Mouse (Mus musculus): ENCODE measurements around the gene Cnksr1. TPM values are rescaled to one million over a fixed set of nuclear protein-coding genes. Genes with fewer than 3 reads are reported as not detected.
A peak's percentile ranks its signal among the peaks of the same experiment; 100 is the strongest.
"Not testable (repeated sequence)": the region's sequence is repeated elsewhere in the genome, so short reads cannot be mapped to it uniquely, and the experiment has no call there.

The Cnksr1 gene
- 10 to 100 TPM; 44.4 to 65.0 TPM for total RNA-seq (2021)
- long read RNA-seq, experiment 1, transcript Cnksr1-201 (21 exons, 2,468 nt), result major isoform, 83 of 106 reads
- long read RNA-seq, experiment 1, partial matches to known transcripts, result 6 of 106 reads
- long read RNA-seq, experiment 1, other reads (novel, unspliced or antisense), result 17 of 106 reads
- long read RNA-seq, experiment 2, transcript Cnksr1-201 (21 exons, 2,468 nt), result major isoform, 85 of 113 reads
- long read RNA-seq, experiment 2, partial matches to known transcripts, result 13 of 113 reads
- long read RNA-seq, experiment 2, other reads (novel, unspliced or antisense), result 15 of 113 reads

DNA sequence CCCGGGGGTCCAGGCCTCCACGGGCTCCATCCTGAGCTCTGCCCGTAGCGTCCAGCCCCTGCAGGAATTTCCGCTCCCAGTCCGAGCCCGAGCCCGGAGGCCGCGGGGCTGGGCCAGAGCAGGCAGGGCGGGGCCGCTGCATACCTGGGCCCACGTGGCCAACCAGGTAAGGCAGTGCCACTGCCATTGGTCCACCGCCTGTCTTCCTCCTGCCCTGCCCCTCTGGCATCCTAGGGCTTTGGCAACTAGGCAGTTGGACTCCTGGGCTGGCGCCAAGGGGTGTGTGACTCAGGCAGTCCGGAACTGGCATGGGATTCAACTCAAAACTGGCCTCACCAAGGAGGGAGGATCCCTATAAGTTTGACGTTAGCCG lies at the start of gene Cnksr1:
Gene Cnksr1, minus strand, starts transcription at position 121 of the 373 bp plus-strand sequence.
- DNase-seq (ENCODE audit: low spot score), result peak; percentile 90

DNA sequence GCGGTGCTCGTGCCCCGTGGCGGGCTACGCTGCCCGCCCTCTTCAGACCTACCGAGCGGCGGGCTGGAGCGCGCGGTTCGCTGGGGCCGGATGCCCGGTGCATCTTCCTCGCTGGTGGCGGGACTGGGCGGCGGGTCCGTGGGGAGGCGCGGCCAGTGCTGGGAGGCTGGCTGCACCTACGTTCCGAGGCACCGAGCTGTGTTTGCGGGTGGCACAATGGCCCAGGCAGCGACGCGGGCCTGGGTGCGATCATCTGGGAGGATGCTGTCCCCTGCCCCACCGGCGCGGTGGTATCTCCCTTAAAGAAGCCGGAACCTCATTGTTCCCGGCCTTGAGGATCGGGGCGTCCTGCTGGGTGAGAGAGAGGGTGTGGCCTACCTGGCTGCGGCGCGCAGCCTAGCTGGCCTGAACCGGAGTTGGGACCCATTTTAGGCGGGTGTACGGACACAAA lies 49.4 kb upstream of the Cnksr1 start, which contains the start of gene Pdik1l:
Gene Pdik1l, minus strand, starts transcription at position 321 of the 451 bp plus-strand sequence.
- DNase-seq (ENCODE audit: low spot score), result peak; percentile 43

DNA sequence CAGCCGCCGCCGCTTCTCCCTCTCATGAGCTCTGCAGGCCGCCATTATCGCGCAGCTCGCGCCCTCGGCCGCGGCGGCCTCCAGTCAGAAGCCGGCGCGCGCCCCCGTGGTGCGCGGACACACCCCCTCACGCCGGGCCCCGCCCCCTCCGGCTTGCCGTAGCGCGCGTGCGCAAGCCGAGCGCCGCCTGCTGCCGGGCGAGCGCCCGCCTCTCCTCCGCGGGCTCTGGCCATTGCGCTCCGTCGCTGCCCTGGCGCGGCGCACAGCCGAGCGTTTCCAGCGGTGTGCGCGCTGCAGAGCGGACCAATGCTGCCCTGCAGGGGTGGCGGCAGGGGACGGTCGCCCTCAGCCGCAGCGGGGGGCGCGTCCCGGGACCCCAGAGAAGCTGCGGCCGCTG lies 49.0 kb upstream of the Cnksr1 start:
- DNase-seq (ENCODE audit: low spot score), result peak; percentile 95

DNA sequence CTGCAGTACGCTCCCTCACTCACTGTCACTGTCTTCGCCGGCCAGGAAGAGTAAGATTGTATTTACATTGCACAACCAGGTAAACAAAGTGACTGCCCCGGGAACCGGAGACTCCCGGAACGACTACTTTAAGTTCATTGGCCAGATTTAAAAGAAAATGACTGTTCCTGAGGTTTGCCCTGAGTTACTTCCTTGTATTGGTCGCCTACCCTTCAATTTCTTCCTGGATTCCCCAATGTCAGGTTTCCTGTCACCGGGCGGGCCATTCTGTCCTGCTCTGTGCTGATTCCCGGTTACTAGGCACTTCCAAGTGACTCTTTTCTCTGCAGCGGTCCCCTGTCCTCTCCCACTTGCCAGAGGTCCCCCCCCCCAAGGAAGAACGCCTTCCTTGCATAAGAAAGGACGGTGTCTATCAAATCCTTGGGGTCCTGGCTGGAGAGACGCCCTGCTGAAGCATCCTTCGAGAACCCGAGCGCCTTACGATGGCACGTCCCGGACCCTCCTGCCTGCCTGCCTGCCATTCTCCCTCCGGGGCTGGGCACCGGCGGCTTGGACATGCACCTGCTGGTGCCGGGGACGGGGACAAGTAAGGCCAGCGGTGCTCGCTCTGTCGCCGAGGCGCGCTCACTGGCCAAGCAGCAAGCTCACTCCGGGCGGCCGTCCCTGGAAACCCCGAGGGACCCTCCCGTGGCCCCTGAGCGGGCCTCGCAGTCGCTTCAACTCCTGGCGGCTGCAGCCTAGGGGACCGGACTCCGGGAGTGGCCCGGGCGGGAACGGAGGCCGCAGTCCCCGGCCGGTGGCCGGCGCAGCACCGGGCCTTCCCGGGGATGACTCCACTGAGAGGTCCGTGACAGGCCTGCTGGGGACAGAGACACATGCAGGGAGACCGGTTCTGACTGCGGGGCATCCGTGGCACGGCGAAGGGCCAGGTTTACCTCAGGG lies 48.3 kb upstream of the Cnksr1 start:
- DNase-seq (ENCODE audit: low spot score), result no peak

DNA sequence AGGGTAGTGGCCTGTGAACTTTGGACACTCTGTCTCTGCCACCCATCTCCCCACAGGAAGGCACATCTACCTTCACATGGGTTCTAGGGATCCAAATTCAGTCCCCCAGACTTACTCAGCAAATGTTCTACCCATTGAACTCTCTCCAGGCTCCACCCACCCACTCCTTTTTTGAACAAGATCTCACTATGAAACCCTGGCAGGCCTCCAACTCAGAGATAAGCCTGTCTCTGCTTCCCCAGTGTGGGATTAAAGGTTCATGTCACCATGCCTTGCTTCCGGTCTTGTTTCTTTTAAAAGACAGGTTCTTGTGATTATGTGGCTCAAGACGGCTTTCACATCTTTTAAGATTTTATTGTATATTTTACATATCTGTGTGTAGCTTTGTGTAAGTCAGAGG lies 46.7 kb upstream of the Cnksr1 start:
- DNase-seq (ENCODE audit: low spot score), result no peak

DNA sequence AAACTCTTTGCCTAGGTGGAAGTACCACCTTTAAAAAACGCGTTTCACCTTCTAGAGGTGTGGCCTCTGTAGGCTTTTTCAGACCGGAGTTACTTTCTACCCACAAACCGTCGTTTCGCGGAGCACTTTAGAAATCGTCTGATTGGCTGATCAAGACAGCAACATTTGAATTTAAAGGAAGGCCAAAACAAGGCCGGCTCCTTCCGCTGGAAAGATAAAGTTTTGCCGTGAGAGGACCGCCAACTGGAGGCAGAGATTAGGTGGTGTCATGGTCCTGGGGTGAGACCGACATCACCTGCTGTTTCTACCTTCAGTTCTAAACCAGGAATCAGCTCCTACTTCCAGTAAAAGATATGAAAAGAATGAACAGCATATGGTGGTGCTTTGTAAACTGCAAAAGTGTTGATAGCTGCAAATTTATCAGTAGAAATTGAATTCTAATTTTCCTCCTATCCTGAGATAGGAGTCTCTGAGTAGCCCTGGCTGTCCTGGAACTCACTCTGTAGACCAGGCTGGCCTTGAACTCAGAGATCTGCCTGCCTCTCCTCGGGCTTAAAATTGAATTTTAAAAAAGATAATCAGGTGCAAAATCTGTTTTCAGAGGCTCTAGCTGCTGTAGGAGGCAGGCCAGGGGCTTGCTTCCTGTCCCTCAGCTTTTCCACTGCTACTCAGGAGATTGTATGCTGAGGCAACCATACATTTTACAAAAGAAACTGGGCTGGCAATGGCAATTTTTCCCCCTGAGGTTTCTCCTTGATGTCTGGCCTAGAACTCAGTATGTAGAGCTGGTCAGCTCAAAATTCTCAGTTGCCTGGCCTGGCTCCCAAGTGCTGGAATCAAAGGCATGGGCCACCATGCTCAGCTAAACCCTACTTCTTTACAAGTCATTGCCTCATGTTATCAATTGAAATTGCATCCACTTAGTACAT lies 35.5 kb upstream of the Cnksr1 start:
- DNase-seq (ENCODE audit: low spot score), result no peak

DNA sequence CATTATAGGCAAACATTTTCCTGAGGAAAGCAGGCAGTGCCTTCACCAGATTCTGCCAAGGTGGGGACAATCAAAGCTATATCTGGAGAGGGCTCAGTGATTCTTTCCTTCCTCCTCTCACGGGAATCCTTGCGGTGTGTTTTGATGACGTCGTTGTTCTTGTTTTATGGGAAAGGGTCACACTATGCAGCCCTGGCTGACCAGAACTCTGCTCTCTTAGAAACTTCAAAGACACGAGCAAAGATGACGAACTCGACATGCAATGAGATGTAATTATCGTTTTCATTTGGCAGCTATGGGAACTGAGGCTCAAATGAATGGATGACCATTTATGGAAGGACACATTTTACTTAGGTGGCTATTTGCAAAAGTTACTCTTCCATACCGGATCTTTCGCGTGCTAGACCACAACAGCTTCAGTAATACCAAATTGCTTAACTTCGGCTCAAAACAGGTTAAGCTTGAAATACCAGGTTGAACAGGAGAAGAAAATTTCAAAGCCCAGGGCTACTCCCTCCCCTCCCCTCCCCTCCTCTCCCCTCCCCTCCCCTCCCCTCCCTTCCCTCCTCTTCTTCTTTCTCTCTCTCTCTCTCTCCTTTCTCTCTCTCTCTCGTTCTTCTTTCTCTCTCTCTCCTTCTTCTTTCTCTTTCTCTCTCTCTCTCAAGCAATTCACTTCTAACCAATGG lies 34.7 kb upstream of the Cnksr1 start:
- DNase-seq (ENCODE audit: low spot score), result no peak

DNA sequence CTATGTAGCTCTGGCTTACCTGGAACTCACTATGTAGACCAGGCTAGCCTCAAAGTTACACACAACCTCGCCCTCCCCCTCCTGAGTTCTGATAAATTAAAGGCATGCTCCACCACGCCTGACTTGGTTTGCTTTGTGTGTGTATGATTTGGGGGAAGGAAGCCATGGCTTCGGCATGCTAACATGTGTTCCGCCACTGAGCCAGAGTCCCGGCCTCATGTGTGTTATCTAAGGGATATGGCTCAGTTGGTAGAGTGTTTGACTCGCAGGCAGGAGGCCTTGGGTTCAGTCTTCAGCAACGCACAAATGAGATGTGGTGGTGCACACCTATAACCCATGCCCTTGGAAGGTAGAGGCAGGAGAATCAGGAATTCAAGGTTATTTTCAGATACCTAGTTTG lies 33.8 kb upstream of the Cnksr1 start:
- no peak for DNase-seq (ENCODE audit: low spot score)

DNA sequence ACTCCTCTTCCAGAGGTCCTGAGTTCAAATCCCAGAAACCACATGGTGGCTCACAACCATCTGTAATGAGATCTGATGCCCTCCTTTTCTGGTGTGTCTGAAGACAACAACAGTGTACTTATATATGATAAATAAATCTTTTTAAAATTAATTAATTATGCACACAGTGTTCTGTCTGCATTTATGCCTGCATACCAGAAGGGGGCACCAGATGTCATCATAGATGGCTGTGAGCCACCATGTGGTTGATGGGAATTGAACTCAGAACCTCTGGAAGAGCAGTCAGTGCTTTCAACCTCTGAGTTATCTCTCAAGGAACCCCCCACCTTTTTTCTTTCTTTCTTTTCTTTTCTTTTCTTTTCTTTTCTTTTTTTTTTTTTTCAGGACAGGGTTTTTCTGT lies 31.4 kb upstream of the Cnksr1 start:
- DNase-seq (ENCODE audit: low spot score), result not testable (repeated sequence)

DNA sequence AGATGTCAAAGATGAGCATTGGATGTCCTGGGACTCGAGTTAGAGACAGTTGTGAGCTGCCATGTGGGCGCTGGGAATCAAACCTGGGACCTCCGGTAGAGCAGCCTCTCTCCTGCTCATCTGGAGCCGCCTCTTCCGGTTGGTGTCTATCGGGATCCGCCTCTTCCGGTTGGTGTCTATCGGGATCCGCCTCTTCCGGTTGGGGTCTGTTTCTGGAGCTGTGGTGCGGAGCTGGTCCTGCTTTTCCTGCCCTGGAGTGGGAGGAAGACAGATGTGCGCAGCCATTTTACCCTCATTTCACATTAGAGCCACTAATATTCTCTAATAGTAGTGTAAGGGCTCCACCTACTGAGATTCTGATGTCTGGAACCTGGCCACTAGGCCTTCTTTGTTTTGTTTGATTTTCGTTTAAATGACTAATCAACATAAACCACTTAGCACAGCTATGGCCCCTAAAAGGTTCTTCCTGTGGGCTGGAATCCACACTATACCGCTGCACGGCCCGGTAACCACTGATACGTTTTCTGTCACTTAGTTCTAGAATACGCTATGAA lies 30.0 kb upstream of the Cnksr1 start:
- DNase-seq (ENCODE audit: low spot score), result no peak

DNA sequence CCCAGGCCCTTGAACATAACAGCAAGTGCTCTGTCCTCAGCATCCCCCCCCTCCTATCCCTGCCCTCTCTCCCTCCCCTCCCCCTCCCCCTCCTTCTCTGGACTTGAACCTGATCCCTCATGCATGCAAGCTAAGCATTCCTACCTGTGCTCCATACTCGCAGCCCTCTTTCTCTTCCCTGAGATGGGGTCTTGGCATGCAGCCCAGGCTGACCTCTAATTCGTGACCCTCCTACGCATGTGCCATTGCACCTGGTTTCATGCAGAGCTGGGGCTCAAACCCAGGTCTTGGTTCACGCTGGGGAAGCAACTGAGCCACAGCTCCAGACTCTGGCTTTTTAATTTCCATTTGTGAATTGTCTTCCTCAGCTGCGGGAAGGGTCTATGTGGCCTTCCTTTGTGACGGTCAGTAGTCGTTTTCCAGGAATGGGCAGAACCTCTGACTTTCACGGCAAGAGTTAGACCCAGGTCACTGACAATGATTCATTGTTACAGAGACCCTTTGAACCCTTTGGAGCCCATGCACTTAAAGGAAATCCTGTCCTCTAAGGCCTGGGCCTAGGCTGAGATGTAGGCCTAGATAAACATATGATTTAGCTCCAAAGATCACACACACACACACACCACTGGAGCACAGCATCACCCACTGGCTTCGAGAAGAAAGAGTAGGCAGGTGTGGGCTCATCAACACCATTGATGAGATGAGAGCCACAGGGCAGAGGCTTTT lies 27.8 kb upstream of the Cnksr1 start:
- DNase-seq (ENCODE audit: low spot score), result no peak

DNA sequence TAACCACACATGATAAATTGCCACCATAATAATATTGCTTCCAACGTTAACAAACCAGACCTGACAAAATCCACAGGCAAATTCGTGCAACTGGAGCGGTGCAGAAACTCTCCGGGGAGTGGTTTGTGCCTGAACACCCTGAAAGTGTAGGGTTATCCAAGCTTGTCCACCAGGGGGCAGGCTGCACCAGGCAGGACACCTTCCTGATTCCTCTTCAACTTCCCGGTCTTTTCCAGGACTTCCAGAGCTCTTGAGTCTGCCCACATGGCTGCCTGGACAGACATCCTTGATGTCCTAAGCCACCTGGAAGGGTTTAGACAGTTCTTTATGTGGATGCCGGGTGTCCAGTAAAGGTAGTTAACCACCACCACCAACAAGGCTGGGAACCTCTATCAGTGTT lies 25.0 kb upstream of the Cnksr1 start:
- peak; percentile 67 for DNase-seq (ENCODE audit: low spot score)

DNA sequence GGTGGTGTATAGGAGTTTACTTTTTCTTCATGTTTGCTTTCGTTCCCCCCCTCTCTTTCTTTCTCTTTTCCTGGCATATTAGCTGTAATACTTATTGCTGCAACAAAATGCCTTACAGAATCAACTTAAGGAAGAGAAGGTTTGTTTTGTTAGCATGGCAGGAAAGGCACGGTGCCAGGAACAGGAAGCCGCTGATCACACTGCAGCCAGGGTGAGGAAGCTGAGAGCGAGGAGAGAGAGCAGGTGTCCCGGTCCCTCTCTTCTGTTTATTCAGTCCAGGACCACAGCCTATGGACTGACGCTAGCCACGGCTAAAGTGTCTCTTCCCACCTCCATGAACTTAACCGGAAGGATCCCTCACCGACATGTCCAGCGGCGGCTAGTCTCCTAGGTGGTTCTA lies 20.2 kb upstream of the Cnksr1 start:
- no peak for DNase-seq (ENCODE audit: low spot score)

DNA sequence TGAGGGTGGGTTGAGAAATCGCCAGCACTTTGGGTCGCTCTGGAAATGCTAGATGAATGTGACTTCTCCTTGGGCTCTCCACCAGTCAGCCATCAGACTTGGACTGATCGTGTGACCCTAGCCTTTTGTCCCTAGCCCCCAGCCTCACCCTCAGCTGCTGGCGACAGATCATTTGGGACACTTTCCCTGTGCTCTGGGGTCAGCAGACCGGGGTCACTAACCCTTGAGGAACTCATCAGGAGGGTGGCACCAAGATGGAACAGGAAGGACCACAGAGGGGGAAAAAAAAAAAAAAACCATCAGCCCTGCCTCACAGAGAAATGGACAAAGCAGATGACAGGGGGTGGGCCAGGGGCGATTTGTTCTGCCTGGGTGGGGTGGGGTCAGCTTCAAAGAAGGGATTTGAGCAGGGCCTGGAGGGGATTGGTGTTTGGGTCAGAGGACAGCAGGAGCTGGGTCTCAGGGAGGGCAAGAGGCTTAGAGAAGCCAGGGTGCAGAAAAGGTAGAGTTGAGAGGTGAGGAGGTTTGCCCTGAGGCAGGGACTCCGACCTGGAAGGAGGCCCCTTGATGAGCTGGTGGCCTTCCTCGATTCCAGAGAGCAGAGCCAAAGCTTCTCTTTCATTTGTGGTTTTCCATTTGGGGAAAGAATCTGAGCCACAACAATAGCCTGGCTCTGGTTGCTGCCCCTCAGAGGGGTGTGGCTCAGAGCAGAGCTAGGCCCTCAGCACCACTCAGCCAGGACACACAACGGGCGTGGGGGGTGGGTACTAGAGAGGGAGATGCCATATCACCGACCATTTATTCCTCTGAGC lies 19.2 kb upstream of the Cnksr1 start:
- DNase-seq (ENCODE audit: low spot score), result no peak

DNA sequence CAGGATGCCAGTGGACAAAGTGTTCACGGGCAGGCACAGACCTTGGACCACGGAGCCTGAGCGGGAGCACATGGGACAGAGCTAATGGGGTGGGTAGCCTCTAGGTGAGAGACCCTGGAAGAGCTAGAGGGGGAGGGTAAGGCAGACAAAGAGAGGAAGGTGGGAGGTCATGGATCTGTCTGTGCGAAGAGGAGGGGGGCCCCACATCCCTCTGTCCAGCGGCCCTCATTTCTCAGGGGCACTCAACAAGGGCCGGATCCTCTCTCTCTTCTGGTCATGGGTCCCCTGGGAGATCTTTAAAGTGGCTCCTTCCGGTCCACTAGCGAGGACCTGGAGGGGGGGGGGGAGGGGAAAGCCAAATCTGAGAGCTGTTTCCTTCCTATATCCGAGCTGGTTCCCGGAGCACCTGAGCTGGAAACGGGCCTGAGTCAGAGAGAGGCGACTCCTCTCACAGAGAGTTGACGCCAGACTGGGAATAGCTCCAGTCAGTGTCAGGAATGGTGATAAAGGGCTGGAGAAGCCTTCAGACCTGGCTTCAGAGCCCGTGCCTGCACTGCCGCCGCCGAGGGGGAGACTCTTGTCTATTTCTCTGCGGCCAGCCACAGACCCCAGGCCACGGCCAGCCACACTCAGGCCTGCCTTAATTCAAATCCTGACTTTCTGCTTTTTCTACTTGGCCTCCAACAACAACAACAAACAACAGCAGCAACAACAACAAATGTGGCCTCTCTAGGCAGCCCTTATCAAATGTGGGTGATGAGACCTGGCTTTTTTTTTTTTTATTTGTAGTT lies 18.4 kb upstream of the Cnksr1 start:
- DNase-seq (ENCODE audit: low spot score), result no peak

DNA sequence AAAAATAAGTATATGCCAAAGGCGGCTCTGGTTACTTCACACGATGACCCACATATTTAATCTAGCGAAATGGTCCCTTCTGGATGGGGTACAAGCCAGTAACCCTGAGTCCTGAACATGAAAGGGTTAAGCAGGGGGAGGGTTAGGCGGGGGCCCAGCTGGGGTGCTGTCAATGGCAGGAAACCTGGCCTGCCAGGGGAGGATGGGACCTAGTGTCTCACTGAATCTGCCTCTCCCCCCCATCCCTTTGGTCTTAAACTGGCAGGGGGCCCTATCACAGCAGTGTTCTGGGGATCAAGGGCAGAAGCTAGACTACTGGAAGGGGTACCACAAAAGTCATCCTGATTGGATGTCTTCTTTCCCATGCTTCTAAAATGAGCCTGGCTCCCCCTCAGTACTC lies 17.7 kb upstream of the Cnksr1 start:
- no peak for DNase-seq (ENCODE audit: low spot score)

DNA sequence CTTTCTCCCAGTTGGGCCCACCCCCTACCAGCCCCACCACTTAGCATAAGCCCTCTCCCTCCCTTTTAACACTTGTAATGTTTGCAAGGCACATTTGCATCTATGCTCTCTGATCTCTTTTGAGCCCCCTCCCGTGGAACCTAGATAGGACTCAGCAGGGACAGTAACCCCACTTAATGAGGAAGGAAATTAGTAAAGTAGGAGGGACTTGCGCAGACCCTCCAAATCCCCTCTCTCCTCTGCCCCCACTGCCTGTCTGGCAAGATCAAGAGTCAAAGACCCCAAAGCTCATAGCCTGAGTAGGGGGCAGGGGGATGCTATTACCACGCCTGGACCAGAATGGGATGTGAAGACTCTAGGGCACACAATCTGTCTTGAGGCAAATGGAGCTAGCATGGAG lies 16.6 kb upstream of the Cnksr1 start:
- DNase-seq (ENCODE audit: low spot score), result no peak

DNA sequence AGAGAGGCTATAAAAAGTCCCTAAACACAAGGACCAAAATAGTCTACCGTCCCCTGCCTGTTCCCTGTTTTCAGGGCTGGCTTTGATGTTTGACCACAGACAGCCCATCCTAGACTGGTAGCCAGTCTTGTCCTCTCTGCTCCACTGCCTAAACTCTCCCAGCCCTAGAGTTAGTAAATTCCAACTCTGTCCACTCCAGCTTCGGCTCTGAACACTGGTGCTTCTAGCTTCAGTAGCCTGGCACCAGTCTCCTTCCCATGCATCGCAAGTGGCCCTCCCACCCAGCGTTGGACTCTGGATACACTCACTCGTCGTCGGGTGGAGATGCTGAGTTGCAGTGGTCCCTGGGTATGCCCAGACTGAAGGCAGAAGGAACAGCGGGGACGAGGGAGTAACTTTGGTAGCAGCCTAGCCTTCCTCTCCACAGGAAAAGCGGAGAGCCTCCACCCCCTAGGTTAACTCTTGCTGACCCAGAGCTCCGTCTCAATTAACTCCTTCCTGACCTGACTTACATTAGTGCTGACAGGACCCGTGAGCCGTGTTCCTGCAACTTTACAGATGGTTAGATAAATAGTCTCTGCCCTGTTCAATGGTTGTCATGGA lies 15.6 kb upstream of the Cnksr1 start, which contains the start of gene Grrp1:
Gene Grrp1, minus strand, starts transcription at position 385 of the 603 bp plus-strand sequence.
- no peak for DNase-seq (ENCODE audit: low spot score)

Data from gastrocnemius, adult 18-20 months (tissue).